Mouse (Mus musculus) bone marrow macrophage, adult 2 months (primary cell): ENCODE data around the gene Pnpla2.

ENCODE experiments used
- CTCF ChIP-seq: IDR thresholded peaks from 2 replicates; pipeline ENCODE4 v1.5.1; 2012; ENCODE audit warnings: low read depth, mild to moderate bottlenecking, low read length, moderate library complexity
- POLR2A ChIP-seq: IDR thresholded peaks from 2 replicates; pipeline ENCODE4 v1.6.1; 2012; ENCODE audit warnings: mild to moderate bottlenecking, low read depth, low read length, borderline replicate concordance

DNA sequence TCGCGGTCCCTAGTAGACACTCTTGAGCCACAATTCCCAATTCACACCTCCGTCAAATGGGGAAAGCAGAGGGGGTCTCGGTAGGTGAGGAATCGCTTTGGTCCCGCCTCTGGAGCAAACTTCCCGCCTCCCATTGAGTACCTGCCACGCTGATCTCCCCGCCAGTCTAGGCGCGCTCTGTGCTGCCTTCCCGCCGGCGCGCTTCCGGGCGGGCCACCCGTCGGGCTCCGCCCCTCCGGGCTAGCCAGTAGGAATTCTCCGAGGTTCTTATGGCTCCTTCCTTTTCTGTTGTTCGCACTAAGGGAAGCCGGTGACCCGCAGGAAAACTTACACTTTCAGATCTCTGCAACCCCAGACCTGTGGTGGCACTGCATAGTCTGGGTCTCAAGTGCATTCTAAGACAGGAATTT, 11.2 kb upstream of the Pnpla2 start, which contains the start of gene Pidd1:
- no peak for TF ChIP-seq POLR2A
- TF ChIP-seq CTCF: no peak
